Mouse (Mus musculus): ENCODE results near the gene Gpr135. TPM values are rescaled to one million over a fixed set of nuclear protein-coding genes. Genes with fewer than 3 reads are reported as not detected.

Gene Gpr135
- total RNA-seq (2021) = 1 to 10 TPM; 2.4 to 3.1 TPM
- long read RNA-seq, experiment 1, transcript Gpr135-201 (1 exons, 3,150 nt) = major isoform, 5 of 5 reads
- long read RNA-seq, experiment 1, partial matches to known transcripts = 0 of 5 reads
- long read RNA-seq, experiment 1, other reads (novel, unspliced or antisense) = 0 of 5 reads
- long read RNA-seq, experiment 2, transcript Gpr135-201 (1 exons, 3,150 nt) = major isoform, 12 of 12 reads
- long read RNA-seq, experiment 2, partial matches to known transcripts = 0 of 12 reads
- long read RNA-seq, experiment 2, other reads (novel, unspliced or antisense) = 0 of 12 reads

DNA sequence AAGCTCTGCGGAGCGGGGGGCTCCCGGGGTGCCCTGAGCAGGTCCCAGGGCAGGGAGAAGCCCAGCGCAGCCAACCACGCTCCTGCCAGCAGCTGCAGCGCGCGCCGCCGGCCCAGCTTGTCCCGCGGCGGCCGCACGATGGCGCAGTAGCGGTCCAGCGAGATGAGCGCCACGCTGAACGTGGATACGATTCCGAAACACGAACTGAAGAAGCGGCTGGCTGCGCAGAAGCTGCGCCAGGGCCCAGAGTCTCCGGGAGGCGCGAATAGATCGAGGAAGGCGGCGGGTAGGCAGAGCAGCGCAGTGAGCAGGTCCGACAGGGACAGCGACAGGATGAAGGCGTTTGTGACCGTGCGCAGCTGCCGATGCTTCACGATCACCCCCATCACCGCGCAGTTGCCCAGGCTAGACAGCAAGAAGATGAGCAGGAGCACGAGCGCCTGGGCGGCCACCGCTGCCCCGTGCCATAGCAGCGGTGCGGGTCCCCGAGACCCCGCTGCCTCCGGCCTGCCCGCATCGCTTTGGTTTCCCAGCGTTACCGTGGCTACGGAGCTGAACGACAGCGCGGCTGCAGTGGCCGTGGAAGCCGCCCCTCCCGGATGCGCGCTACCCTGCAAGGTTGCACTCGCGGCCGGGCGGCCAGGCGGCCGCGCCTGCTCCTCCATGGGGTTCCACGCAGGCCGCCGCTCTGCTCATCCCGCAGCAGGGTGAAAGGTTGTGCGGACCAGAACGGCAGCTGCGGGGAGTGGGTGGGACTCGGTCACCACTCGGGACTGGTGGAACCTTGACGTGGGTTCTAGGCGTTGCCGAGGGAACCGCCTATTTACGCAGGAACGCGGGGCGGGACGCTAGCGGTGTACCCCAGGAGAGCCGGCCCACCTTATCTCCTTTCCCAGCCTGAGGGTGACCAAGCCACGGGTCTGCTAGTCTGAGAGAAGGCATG, at the start of gene Gpr135:
TSS of gene Gpr135 (minus strand) at position 799 of the 943 bp plus-strand sequence.
- peak; percentile 87 to 88 for DNase-seq (ENCODE audit: low spot score in 2 of 2)

DNA sequence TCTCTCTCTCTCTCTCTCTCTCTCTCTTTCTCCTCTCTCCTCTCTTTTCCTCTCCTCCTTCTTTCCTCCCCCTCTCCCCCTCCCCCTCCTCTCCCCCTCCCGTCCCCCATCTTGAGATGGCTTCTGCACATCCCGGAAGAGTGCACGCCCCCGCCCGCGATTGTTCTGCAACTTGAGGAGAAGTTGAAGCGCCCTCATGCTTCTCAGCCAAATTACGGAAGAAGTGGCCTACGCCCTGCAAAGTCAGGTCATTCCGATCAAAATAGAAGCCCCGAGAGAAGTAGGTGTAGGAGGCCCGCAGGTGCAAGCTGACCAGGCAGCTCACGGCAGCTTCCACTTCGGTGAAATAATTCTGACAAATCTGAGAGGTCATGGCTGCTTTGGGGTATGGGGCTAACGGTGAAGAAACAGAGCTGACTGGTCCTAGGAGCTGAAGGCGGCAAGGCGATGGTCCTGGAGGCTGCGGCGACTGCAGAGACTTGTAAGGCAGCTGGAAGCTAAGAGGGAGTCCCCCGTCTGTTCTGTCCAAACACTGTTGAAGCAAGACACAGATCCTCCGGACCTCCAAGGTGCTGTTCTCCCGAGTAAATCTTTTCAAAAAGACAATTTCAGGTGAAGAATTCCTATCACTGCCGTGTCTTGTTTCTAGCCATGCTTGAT, 44.9 kb upstream of the Gpr135 start:
- DNase-seq (ENCODE audit: low spot score in 2 of 2) = no peak

- no peak for DNase-seq (ENCODE audit: low spot score in 2 of 2)
Observed at GRCm38 (mm10) chr12:72115126-72115525, 44.2 kb upstream of the Gpr135 start.

GRCm38 (mm10) chr12:72104525-72105281, 33.8 kb upstream of the Gpr135 start:
- DNase-seq (ENCODE audit: low spot score in 2 of 2) = peak; percentile 48 to 51

- DNase-seq (ENCODE audit: low spot score in 2 of 2) = no peak
Observed at GRCm38 (mm10) chr12:72104027-72104426, 33.1 kb upstream of the Gpr135 start.

- no peak for DNase-seq (ENCODE audit: low spot score in 2 of 2)
Observed at GRCm38 (mm10) chr12:72102776-72103175, 31.9 kb upstream of the Gpr135 start.

DNA sequence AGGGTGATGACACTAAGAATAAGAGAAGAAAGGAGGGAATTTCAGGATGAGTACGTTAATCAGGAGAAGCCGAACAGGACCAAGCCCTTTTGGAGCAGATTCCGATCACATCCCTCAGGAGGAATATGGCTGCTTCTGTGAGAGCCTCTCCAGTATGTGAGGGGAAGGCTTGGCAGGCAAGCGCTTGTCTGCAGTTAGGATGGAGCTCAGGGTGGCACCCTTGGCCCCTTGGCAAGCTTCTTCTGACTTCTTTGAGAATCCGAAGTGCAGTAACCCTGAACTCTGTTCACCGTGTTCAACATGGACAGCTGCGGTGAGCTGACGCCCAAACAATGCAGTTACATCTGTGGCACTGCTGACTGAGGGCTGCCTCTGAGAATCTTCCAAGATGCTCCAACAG, 26.0 kb upstream of the Gpr135 start:
- DNase-seq (ENCODE audit: low spot score in 2 of 2) = no peak

DNA sequence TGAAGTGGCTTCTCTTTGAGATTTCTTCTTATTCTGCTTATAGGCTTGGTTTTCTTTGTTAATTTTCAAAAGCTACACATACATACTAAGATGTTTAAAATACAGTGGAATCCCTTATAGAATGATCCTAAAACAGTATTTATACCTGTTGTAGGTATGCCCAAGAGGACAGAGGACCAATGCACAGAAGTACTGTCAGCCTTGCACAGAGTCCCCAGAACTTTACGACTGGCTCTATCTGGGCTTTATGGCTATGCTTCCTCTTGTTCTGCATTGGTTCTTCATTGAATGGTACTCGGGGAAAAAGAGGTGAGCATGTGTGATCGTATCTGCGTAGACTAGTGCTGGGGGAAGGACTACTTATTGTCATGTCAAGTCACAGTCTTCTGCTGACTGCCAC, 18.9 kb upstream of the Gpr135 start:
- DNase-seq (ENCODE audit: low spot score in 2 of 2) = no peak

DNA sequence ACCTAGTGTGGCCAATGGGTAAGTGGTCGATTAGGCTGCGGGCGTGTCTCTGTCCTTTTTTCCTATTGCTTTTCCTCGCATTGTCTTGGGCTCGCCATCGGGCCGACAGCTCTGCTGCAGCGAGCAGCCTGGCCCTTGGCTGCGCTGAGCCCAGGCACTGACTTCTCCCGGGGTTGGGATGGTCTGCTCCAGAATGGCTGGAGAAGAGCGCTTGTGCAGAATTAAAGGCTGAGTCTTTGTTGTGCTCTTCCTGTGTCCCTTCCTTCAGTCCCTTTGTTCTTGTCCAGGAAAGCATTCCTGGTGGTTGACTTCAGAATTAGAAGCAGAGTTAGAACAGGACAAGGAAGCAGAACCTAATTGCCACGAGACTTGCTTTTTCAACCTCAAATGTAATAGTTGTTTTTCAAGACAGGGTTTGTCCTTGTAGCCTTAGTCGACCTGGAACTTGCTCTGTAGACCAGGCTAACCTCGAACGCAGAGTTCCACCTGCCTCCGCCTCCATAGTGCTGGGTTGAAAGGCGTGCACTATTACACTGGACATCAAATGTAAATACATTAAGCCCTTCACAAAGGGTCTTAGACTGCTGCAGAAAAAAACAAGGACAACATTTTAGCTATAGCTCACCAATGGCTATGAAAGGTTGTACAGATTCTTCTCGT, 15.4 kb upstream of the Gpr135 start:
- no peak for DNase-seq (ENCODE audit: low spot score in 2 of 2)

DNA sequence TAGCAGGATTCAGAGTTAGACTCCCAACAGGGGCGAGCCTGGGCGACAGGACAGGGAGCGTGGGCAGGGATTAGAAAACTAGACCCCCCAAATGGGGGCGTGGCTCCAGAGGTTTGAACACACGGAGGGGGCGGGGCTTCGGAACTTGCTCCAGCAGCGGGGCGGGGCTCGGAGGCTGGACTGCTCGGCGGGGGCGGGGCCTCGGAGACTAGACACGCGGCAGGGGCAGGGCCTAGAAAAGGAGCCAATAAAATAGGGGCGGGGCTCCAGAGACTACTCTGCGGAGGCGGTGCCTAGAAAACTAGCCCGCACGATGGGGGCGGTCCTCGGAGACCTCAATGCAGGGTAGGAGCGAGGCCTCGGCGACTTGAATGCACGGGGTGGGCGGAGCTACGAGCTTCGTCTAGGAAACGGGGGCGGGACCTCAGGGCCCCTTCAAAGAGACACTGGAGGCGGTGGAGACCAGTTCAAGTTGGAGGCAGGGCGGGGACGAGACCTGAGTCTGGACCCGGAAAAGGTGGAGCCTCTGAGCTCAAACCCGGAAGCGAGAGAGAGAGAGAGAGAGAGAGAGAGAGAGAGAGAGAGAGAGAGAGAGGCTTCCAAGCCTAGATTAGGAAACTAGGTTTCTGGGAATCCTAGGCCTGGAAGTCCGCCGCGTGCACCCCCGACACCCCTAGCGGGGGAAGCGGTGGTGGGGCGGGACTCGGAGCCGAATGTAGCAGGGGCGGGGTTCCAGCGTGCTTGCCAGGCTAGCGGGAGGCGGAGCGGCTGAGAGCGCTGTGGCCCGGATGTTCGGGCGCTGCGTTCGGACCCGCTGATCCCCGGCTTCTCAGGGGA, 14.6 kb upstream of the Gpr135 start, which contains the start of the genes L3hypdh and Jkamp:
TSS of gene L3hypdh (minus strand) at position 111 of the 837 bp plus-strand sequence.
TSS of gene Jkamp (plus strand) at position 261 of the 837 bp plus-strand sequence.
- DNase-seq (ENCODE audit: low spot score in 2 of 2) = peak; percentile 98 to 99

GRCm38 (mm10) chr12:72085024-72085328, 14.1 kb upstream of the Gpr135 start:
- DNase-seq (ENCODE audit: low spot score in 2 of 2) = no peak

DNA sequence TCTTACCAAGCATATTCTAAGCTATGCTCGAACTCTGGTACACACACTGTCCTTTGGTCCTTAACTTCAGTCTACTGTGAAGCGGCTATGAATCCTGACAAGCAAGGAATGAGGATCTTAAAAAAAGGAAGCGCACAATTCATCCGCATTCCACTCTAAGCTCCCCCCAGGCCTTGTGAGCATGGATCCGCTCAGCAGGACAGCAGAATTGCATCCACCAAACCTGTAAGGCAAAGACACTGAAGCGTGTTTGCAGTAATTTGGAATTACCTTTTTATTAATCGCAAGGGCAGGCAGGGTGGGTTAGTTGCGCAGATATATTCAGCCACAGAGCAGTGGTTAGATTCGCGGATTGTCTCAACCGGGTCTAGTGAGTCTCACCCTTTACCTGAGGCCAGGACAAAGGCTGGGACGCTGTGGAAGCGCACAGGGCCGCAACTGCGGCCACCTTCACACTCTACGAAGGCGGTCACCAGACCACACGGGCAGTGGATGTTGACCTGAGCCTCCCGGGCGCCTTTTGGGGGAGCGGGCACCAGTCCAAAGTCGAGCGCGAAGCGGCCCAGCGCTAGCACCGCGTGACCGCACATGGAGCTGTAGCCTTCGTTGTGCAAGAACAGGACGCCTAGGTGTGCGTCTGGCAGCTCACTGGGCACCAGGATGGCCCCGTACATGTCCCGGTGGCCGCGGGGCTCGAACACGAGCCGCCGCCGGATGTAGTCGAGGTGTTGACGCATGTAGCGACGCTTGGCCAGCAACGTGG, 13.5 kb upstream of the Gpr135 start:
- peak in 1 of 2 experiments; percentile 66 for DNase-seq (ENCODE audit: low spot score in 2 of 2)

GRCm38 (mm10) chr12:72083265-72083664, 12.3 kb upstream of the Gpr135 start:
- no peak for DNase-seq (ENCODE audit: low spot score in 2 of 2)

DNA sequence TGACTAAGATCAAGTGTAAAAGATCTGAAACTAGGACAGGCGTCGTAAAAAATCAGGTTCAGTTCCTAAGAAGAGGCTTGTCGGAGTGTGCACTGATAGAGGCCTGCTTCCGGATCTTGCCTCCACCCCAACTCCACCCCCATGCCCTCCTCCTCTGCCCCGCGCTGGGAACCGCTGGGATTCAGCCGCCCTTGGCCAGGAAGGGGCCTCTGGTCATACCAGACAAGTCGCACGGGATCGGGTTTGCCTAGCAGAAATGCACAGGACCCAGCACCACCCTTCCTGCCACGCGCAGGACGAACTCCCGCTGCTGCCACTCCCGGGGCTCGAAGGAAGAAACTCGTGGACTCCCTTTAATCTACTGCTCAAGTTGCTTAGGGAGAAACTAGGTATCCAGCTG, 11.4 kb upstream of the Gpr135 start:
- peak; percentile 25 to 28 for DNase-seq (ENCODE audit: low spot score in 2 of 2)

- no peak for DNase-seq (ENCODE audit: low spot score in 2 of 2)
Observed at GRCm38 (mm10) chr12:72081961-72082360, 11.0 kb upstream of the Gpr135 start.

GRCm38 (mm10) chr12:72078248-72078647, 7.3 kb upstream of the Gpr135 start:
- DNase-seq (ENCODE audit: low spot score in 2 of 2) = no peak

- DNase-seq (ENCODE audit: low spot score in 2 of 2) = no peak
Observed at GRCm38 (mm10) chr12:72069626-72070326, 1.1 kb downstream of the Gpr135 start.

DNA sequence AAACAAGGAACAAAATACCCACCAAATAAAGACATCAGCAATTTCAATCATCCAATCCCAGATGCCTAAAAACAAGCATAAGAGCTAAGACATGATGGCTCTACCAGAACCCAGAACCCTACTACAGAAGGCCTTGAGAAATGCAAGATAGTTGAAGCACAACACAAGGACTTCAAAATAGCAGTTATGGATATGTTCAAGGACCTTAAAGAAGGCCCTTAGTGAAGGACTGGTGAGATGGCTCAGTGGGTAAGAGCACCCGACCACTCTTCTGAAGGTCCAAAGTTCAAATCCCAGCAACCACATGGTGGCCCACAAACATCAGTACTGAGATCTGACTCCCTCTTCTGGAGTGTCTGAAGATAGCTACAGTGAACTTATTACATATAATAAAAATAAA, 13.1 kb downstream of the Gpr135 start:
- no peak for DNase-seq (ENCODE audit: low spot score in 2 of 2)

Data from adrenal gland, adult 18-20 months (tissue).